Mouse (Mus musculus) lung, adult 10 weeks (tissue): ENCODE measurements around the gene Ccdc96. TPM values are rescaled to one million over a fixed set of nuclear protein-coding genes. Genes with fewer than 3 reads are reported as not detected.

ENCODE experiments used
- polyA plus RNA-seq: library from polyadenylated mRNA; stranded (reverse); fragments of 350-450 nt; fragmentation: Illumina TruSeq; extraction: RNeasy Lipid Tissue Mini Kit (QIAGEN cat#74804); gene quantifications from one replicate; pipeline ENCODE4 v1.2.3, GENCODE M21; 2014; ENCODE audit warnings: low read depth, low replicate concordance; ENCODE audit not compliant: insufficient read depth

Ccdc96 gene
- polyA plus RNA-seq = 1.3 TPM

DNA sequence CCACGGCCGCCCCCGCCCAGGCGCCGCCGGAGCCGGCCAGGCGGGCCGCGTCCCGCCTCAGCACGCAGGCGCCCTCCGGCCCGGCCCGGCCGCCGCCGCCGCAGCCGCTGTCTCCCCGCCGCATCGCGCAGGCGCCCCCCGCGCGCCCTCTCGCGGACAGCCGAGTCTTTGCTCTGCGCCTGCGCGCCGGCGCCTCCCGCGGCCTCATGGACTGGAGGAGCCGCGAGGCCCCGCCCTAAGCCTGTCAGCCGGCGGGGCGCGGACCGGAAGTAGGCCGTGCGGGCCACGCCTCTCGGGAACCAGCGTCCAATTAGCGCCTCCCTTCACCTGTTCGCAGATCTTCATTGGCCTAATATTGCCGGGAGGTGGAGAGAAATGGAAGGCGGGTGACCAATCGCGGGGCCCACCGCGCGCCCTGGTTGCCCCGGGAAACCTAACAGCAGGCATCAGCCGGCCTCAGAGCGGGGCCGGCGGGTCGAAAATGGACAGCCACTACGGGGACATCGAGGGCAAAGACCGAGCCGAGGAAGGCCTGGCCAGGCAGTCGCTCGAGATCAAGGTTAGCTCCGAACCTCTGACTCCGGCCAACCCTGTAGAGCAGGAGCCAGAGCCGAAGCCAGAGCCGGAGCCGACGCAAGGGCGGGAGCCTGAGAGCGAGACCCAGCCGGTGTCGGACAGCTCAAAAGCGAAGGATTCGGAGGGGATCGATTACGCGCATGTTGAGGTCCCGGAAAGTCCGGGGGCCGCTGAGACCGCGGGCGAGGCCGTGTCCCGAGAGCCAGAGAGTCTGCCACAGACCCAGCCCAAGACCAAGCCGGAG is at the start of gene Ccdc96, which contains the start of gene Tada2b:
TSS of gene Ccdc96 (plus strand) at position 418 of the 820 bp plus-strand sequence.
TSS of gene Tada2b (minus strand) at position 115 of the 820 bp plus-strand sequence.

DNA sequence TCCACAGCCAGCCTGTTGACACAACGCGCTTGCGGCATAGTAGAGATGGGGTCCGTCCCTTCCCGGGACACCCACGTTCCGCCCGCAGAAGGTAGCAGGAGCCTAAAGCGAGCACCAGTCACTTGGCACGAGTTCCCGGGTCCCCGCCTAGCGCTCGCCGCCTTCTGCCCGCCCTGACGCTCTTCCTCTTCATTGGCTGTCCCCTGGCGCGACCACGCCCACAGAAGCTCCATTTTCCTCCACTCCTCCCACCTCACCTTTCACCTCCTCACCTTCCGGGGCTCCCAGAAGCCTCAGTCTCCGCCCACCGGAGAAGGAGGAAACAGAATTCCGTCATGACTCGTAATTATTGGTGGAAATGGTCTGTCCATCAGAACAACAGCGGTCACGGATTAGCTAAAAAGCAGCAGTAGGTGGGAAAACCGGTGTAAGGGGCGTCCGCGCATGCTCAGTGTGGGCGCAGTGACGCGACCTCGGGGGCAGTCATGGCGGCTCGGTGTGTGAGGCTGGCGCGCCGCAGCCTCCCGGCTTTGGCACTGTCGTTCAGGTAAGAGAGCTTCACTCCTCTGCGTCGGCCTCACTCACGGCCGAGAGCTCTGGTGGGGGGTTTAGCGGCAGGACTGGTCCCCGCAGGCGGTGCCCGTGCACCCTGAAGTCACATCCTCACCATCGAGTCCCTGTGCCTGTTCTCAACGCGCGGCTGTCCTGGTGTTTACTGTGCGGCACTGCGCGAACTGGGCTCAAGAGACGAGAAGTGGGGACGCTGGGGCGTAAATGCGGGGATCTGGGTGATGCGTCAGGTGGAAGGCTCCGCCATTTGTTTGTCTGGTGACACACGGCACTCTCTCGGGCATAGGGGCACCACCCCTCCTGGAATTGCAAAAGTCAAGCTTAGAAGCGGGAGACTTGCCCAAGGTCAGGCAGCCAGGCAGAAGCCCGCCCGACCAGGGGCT is 19.4 kb upstream of the Ccdc96 start, which contains the start of gene Grpel1:
TSS of gene Grpel1 (plus strand) at position 290 of the 953 bp plus-strand sequence.

Other genes starting within 250 kb of the Ccdc96 start
- 3.9 TPM for gene Sorcs2, start 86.4 kb upstream of the Ccdc96 start, polyA plus RNA-seq
- gene Grpel1, start 19.6 kb upstream of the Ccdc96 start, polyA plus RNA-seq = 21.4 TPM
- 8.3 TPM for gene Tada2b, start 303 bp upstream of the Ccdc96 start, polyA plus RNA-seq
- gene Tbc1d14, start 108.7 kb downstream of the Ccdc96 start, polyA plus RNA-seq = 15.8 TPM
- gene D5Ertd579e, start 211.4 kb downstream of the Ccdc96 start, polyA plus RNA-seq = 13.8 TPM